Mouse (Mus musculus) midbrain, embryonic 13.5 days (tissue): ENCODE data around the gene Prune1. TPM values are rescaled to one million over a fixed set of nuclear protein-coding genes. Genes with fewer than 3 reads are reported as not detected.
A peak's percentile ranks its signal among the peaks of the same experiment; 100 is the strongest.

Source experiments
- ATAC-seq: fragments of 200-750 bp; cut with Nextera tagmentation; 2 replicates; pipeline ENCODE4 v1.8.0; 2017; ENCODE audit warnings: mild to moderate bottlenecking, moderate TSS enrichment, moderate library complexity
- H3K27ac ChIP-seq: fragments of 300-500 bp; sonication (generic); 2 replicates; pipeline ENCODE4 v1.5.1; 2015; ENCODE audit warnings: inconsistent platforms, mild to moderate bottlenecking, moderate library complexity
- H3K27me3 ChIP-seq: fragments of 300-500 bp; sonication (generic); 2 replicates; pipeline ENCODE4 v1.6.1; 2015; ENCODE audit warnings: mild to moderate bottlenecking, inconsistent platforms
- H3K36me3 ChIP-seq: fragments of 300-500 bp; sonication (generic); 2 replicates; pipeline ENCODE4 v1.6.1; 2015; ENCODE audit warnings: mild to moderate bottlenecking, inconsistent platforms
- H3K4me1 ChIP-seq: fragments of 300-500 bp; sonication (generic); replicated peaks from 2 replicates; pipeline ENCODE4 v1.6.1; 2015; ENCODE audit warnings: inconsistent platforms
- H3K4me2 ChIP-seq: fragments of 300-500 bp; sonication (generic); replicated peaks from 2 replicates; pipeline ENCODE4 v1.6.1; 2015; ENCODE audit warnings: moderate library complexity, mild to moderate bottlenecking, inconsistent platforms
- H3K4me3 ChIP-seq: fragments of 300-500 bp; sonication (generic); replicated peaks from 2 replicates; pipeline ENCODE4 v1.5.1; 2015; ENCODE audit warnings: mild to moderate bottlenecking, inconsistent platforms
- H3K9ac ChIP-seq: fragments of 300-500 bp; sonication (generic); replicated peaks from 2 replicates; pipeline ENCODE4 v1.6.1; 2015; ENCODE audit warnings: mild to moderate bottlenecking, inconsistent platforms
- H3K9me3 ChIP-seq: fragments of 300-500 bp; sonication (generic); 2 replicates; pipeline ENCODE4 v1.6.1; 2016; ENCODE audit warnings: mild to moderate bottlenecking, inconsistent platforms
- WGBS: fragments of 180-500 bp; shearing (Covaris S2); methylation state at CpG from one replicate; pipeline ENCODE4 v1.1.7; 2015; 5-methylcytosine and 5-hydroxymethylcytosine counted together
- polyA plus RNA-seq: library from polyadenylated mRNA; unstranded; fragments of >200 nt; fragmentation: Nextera tagmentation; extraction: Ambion mirVana; gene quantifications from 2 replicates; pipeline ENCODE4 v1.2.1, GENCODE M21; 2015

Gene Prune1
- polyA plus RNA-seq, 1 experiment from 2014 or later = 46.4 TPM

- Histone ChIP-seq H3K36me3 (peaks cover 24% of the 10 kb centered on the region), H3K4me1 (peaks cover 42% of the 10 kb centered on the region), H3K27ac (0 out of 2 replicates have a peak overlapping the region, but pooled peaks have one; percentile 97), H3K4me2 (peak overlapping the region; percentile 85), H3K9ac (peak overlapping the region; percentile 78), H3K4me3 (peak overlapping the region; percentile 62), H3K27me3 (no peaks in the 10 kb centered on the region), H3K9me3 (no peaks in the 10 kb centered on the region)
- WGBS = 92% methylated on average over 12 of the region's 12 CpGs
- ATAC-seq = no peak
Measured at GRCm38 (mm10) chr3:95284501-95285281, 2.8 kb upstream of the Prune1 start.

DNA sequence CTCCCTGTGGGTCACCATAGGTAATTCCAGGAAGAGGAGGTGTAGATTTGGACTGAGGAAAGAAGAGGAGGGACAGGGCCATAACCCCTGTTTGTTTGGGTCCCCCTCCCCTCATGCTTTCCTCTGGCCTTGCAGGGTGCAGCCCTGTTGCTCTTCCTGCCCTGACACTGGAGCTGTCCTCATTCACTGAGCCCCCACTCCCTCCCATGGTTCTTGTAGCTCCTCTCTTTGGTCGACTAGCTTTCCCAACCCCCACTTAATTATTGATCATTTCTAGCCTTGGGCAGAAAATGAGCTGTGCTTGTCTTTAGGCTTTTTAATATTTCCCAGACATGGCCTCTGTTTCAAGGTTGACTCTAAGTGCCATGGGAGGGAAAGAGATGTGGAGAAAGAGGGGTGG, 2.2 kb upstream of the Prune1 start:
- Histone ChIP-seq H3K27me3 (no peaks in the 10 kb centered on the region), H3K9ac (peak overlapping the region; percentile 78), H3K4me2 (peak overlapping the region; percentile 85), H3K27ac (peak overlapping the region; percentile 97), H3K4me3 (peak overlapping the region; percentile 62), H3K36me3 (peaks cover 19% of the 10 kb centered on the region), H3K4me1 (peaks cover 43% of the 10 kb centered on the region), H3K9me3 (no peaks in the 10 kb centered on the region)
- ATAC-seq = no peak
- 27% methylated on average over 1 of the region's 1 CpGs for WGBS

DNA sequence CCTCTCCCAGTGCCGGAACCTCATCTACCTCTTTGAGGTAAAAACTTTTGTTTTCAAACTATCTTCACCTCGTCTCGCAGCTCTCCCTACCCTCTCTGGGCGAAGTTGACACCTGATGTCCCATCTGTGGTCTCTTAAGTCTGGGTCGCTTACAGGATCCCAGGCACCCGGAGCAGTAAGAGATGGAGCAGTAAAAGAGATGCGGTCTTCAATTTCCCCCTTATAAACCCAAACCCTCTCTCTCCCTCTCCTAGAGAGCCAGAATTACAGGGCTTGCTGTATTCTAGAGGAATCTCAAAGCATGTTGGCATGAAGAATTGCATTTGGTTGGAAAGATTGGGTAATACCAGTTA, 1.7 kb upstream of the Prune1 start:
- H3K9ac ChIP-seq = peak overlapping the region; percentile 78
- peaks cover 16% of the 10 kb centered on the region for H3K36me3 ChIP-seq
- H3K4me3 ChIP-seq = peak overlapping the region; percentile 62
- H3K4me1 ChIP-seq = peaks cover 43% of the 10 kb centered on the region
- H3K4me2 ChIP-seq = peak overlapping the region; percentile 85
- H3K9me3 ChIP-seq = no peaks in the 10 kb centered on the region
- no peak for ATAC-seq
- no peaks in the 10 kb centered on the region for H3K27me3 ChIP-seq
- 1% methylated on average over 7 of the region's 7 CpGs for WGBS
- peak overlapping the region; percentile 97 for H3K27ac ChIP-seq

DNA sequence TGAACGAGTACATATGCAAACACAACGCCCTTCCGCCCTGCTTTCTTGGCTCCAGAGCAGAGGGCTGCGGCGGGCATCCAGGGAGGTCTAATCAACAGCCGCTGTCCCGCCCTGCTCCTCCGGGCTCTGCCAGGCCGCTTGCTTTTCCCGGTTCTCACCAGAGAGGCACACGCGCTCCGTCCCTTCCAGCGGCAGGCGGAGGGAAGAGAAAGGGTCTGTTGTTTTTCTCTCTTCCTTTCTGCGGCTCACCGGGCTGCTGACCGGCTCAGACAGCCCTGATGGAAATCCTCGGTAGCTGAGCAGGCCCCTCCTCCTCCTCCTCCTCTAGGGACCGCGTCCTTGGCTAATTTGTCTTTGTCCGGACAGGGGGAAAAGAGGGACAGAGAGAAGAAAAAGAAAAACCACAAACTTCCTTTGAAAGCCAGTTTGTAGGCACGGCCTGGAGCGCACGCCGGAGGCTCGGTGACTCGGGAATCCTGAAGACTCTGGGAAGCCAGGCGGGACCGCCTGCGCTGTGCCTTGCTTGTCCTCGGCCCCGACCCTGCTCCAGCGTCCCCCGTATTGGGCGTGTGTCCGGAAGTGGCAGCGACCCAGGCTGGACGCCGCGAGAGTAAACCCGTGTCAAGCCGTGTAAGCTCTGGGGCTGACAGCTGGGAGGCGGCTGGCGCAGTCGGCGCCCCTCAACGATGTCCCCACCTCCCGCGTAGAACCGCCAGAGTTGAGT, 1.2 kb upstream of the Prune1 start:
- H3K9me3 ChIP-seq = no peaks in the 10 kb centered on the region
- peak overlapping the region; percentile 62 for H3K4me3 ChIP-seq
- WGBS = under 1% methylated on average over 48 of the region's 51 CpGs
- peaks cover 11% of the 10 kb centered on the region for H3K36me3 ChIP-seq
- peaks cover 43% of the 10 kb centered on the region for H3K4me1 ChIP-seq
- H3K9ac ChIP-seq = peak overlapping the region; percentile 78
- H3K27me3 ChIP-seq = no peaks in the 10 kb centered on the region
- peak; percentile 66 for ATAC-seq
- H3K4me2 ChIP-seq = peak overlapping the region; percentile 85
- H3K27ac ChIP-seq = peak overlapping the region; percentile 97

- peaks cover 5% of the 10 kb centered on the region for H3K36me3 ChIP-seq
- under 1% methylated on average over 11 of the region's 11 CpGs for WGBS
- no peaks in the 10 kb centered on the region for H3K9me3 ChIP-seq
- peaks cover 43% of the 10 kb centered on the region for H3K4me1 ChIP-seq
- H3K27ac ChIP-seq = peak overlapping the region; percentile 97
- peak overlapping the region; percentile 78 for H3K9ac ChIP-seq
- peak overlapping the region; percentile 85 for H3K4me2 ChIP-seq
- no peak for ATAC-seq
- H3K4me3 ChIP-seq = peak overlapping the region; percentile 62
- H3K27me3 ChIP-seq = no peaks in the 10 kb centered on the region
Measured at GRCm38 (mm10) chr3:95282381-95282864, 547 bp upstream of the Prune1 start.

DNA sequence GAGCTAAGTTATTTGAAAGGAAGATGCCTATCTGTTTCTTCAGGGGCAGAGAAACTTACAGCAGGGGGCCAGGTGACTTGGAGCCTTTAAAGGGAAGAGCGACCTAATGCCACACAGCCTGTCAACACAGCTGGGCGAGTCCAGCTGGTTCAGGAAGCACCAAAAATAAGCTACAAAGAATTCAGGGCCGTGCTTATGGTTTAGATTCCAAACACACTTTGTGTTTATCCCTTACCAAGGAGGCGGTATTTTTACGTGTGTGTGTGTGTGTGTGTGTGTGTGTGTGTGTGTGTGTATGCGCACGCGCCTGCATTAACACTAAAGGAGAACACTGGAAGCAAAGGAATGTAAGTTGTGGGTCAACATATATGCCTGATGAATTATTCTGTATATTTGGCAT, 1.1 kb downstream of the Prune1 start:
- WGBS = 39% methylated on average over 8 of the region's 8 CpGs
- peak overlapping the region; percentile 85 for H3K4me2 ChIP-seq
- H3K4me3 ChIP-seq = peak overlapping the region; percentile 62
- peak overlapping the region; percentile 78 for H3K9ac ChIP-seq
- H3K27me3 ChIP-seq = no peaks in the 10 kb centered on the region
- H3K27ac ChIP-seq = peak overlapping the region; percentile 75
- H3K4me1 ChIP-seq = peaks cover 40% of the 10 kb centered on the region
- ATAC-seq = no peak
- H3K9me3 ChIP-seq = no peaks in the 10 kb centered on the region
- H3K36me3 ChIP-seq = 0 out of 2 replicates have a peak, but pooled peaks cover 3% of the 10 kb centered on the region

DNA sequence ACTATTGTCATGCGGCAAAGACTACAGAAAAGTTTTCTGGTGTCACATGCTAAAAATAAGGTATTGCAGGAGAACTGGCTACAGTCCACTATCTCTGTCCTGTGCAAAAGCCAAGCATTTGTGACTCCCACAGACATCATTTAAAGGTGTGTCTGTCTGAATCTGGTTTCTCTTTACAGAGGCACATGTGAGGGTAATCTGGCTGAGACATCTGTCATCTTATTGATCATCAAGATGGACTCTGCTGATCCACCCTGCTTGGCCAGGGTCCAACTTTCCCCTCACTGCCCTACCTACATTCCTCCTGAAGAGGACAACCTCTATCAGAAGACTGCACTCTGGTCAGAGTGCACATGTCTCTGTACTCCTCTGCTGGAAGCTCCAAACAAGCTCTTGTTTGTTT, 4.7 kb downstream of the Prune1 start:
- H3K4me2 ChIP-seq = no peak overlapping the region
- H3K4me1 ChIP-seq = peaks cover 14% of the 10 kb centered on the region
- no peaks in the 10 kb centered on the region for H3K9me3 ChIP-seq
- no peak for ATAC-seq
- no peaks in the 10 kb centered on the region for H3K27me3 ChIP-seq
- H3K36me3 ChIP-seq = peaks cover 10% of the 10 kb centered on the region; the same call in 1 of the 2 replicates
- no peak overlapping the region for H3K9ac ChIP-seq
- 100% methylated on average over 1 of the region's 1 CpGs for WGBS
- H3K27ac ChIP-seq = no peak overlapping the region
- no peak overlapping the region for H3K4me3 ChIP-seq

DNA sequence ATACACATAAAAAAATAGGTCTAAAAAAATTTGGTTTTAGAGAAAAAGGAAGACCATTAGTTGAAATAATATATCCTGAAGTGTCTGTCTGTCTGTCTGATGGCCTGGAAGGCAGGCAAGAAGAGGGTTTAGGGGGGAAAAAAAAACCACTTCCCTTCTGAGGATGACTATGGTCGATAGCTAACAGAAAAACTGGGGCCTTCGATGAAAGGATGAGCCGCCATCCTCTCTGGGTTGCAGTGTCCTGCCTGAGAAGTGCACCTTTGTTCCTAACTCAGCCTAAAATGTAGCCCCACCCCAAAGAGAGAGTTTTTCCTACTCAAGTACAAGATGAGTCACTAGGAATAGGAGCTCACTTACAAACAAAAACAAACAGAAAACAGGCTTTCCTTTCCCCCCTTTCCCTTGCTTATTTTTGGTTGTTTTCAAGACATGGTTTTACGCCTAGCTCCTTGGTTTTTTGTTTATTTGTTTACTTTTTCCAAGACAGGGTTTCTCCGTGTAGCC, 5.4 kb downstream of the Prune1 start:
- H3K27me3 ChIP-seq = no peaks in the 10 kb centered on the region
- no peak overlapping the region for H3K9ac ChIP-seq
- H3K9me3 ChIP-seq = no peaks in the 10 kb centered on the region
- H3K4me3 ChIP-seq = no peak overlapping the region
- H3K4me2 ChIP-seq = no peak overlapping the region
- H3K4me1 ChIP-seq = peaks cover 14% of the 10 kb centered on the region
- no peak overlapping the region for H3K27ac ChIP-seq
- H3K36me3 ChIP-seq = peaks cover 10% of the 10 kb centered on the region; the same call in 1 of the 2 replicates
- no peak for ATAC-seq
- 87% methylated on average over 5 of the region's 5 CpGs for WGBS

- Histone ChIP-seq H3K9me3 (no peaks in the 10 kb centered on the region), H3K27me3 (no peaks in the 10 kb centered on the region), H3K9ac (no peak overlapping the region), H3K4me2 (no peak overlapping the region), H3K36me3 (peaks cover 10% of the 10 kb centered on the region; the same call in 1 of the 2 replicates), H3K4me1 (peaks cover 5% of the 10 kb centered on the region; the same call in 1 of the 2 replicates), H3K4me3 (no peak overlapping the region), H3K27ac (no peak overlapping the region)
- 89% methylated on average over 6 of the region's 6 CpGs for WGBS
- ATAC-seq = no peak
Measured at GRCm38 (mm10) chr3:95275161-95275560, 6.7 kb downstream of the Prune1 start.

DNA sequence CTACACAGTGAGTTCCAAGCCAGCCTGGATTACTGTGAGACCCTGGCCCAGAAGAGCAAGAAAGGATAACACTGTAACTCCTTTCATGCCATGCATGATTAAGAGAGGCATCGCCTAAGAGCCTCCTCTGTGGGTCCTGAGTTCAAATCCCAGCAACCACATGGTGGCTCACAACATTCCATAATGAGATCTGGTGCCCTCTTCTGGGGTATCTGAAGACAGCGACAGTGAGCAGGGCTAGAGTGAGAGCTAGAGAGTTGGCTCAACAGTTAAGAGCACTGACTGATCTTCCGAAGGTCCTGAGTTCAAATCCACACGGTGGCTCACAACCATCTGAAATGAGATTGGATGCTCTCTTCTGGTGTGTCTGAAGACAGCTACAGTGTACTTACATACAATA, 7.4 kb downstream of the Prune1 start:
- Histone ChIP-seq H3K4me1 (no peaks in the 10 kb centered on the region), H3K27ac (no peak overlapping the region), H3K9me3 (no peaks in the 10 kb centered on the region), H3K9ac (no peak overlapping the region), H3K27me3 (no peaks in the 10 kb centered on the region), H3K36me3 (peaks cover 15% of the 10 kb centered on the region; the same call in 1 of the 2 replicates), H3K4me2 (no peak overlapping the region), H3K4me3 (no peak overlapping the region)
- no peak for ATAC-seq
- 94% methylated on average over 4 of the region's 4 CpGs for WGBS

GRCm38 (mm10) chr3:95273471-95273870, 8.4 kb downstream of the Prune1 start:
- no peak for ATAC-seq
- Histone ChIP-seq H3K4me3 (no peak overlapping the region), H3K9me3 (no peaks in the 10 kb centered on the region), H3K9ac (no peak overlapping the region), H3K4me1 (no peaks in the 10 kb centered on the region), H3K27ac (no peak overlapping the region), H3K36me3 (peaks cover 20% of the 10 kb centered on the region; the same call in 1 of the 2 replicates), H3K4me2 (no peak overlapping the region), H3K27me3 (no peaks in the 10 kb centered on the region)
- WGBS = 92% methylated on average over 5 of the region's 5 CpGs
